Mouse (Mus musculus) heart, embryonic 16.5 days (tissue): ENCODE measurements around the gene Gm26992. TPM values are rescaled to one million over a fixed set of nuclear protein-coding genes. Genes with fewer than 3 reads are reported as not detected.

Experiments
- ATAC-seq: fragments of 200-750 bp; cut with Nextera tagmentation; replicated peaks from 2 replicates; pipeline ENCODE4 v1.8.0; 2017; ENCODE audit warnings: moderate number of reproducible peaks; ENCODE audit not compliant: insufficient read depth, low FRiP score; ENCODE audit errors: extremely low read depth
- H3K27ac ChIP-seq: fragments of 300-500 bp; sonication (generic); 2 replicates; pipeline ENCODE4 v1.5.1; 2014; ENCODE audit warnings: mild to moderate bottlenecking, low read length, control low read depth, moderate library complexity
- H3K27me3 ChIP-seq: fragments of 300-500 bp; sonication (generic); 2 replicates; pipeline ENCODE4 v1.6.1; 2014; ENCODE audit warnings: low read length, mixed read lengths; ENCODE audit not compliant: control insufficient read depth, insufficient read depth
- H3K36me3 ChIP-seq: fragments of 300-500 bp; sonication (generic); 2 replicates; pipeline ENCODE4 v1.6.1; 2014; ENCODE audit not compliant: control insufficient read depth, insufficient read depth
- H3K4me1 ChIP-seq: fragments of 300-500 bp; sonication (generic); 2 replicates; pipeline ENCODE4 v1.6.1; 2014; ENCODE audit warnings: low read length, mixed read lengths; ENCODE audit not compliant: control insufficient read depth, insufficient read depth
- H3K4me2 ChIP-seq: fragments of 300-500 bp; sonication (generic); 2 replicates; pipeline ENCODE4 v1.6.1; 2014; ENCODE audit warnings: low read depth, mild to moderate bottlenecking, control low read depth, low read length
- H3K4me3 ChIP-seq: fragments of 300-500 bp; sonication (generic); 2 replicates; pipeline ENCODE4 v1.5.1; 2014; ENCODE audit warnings: mild to moderate bottlenecking, control low read depth, low read length
- H3K9ac ChIP-seq: fragments of 300-500 bp; sonication (generic); 2 replicates; pipeline ENCODE4 v1.6.1; 2014; ENCODE audit warnings: low read length, control low read depth
- H3K9me3 ChIP-seq: fragments of 300-500 bp; sonication (generic); replicated peaks from 2 replicates; pipeline ENCODE4 v1.6.1; 2016; ENCODE audit warnings: low read length; ENCODE audit not compliant: control insufficient read depth
- WGBS: fragments of 180-500 bp; shearing (Covaris S2); extraction: QIAGEN DNeasy Blood & Tissue Kit; methylation state at CpG from one replicate; pipeline ENCODE4 v1.1.7; 2014; 5-methylcytosine and 5-hydroxymethylcytosine counted together
- polyA plus RNA-seq: library from polyadenylated mRNA; unstranded; fragments of >200 nt; fragmentation: Nextera tagmentation; extraction: Ambion mirVana; gene quantifications from 2 replicates; pipeline ENCODE4 v1.2.1, GENCODE M21; 2015

Gene Gm26992
- polyA plus RNA-seq, 1 experiment from 2014 or later: not detected

GRCm38 (mm10) chrX:103521221-103521716, 99.5 kb downstream of the Gm26992 start:
- ATAC-seq: no peak
- no peaks in the 10 kb centered on the region for H3K4me1 ChIP-seq
- no peaks in the 10 kb centered on the region for H3K27me3 ChIP-seq
- no peak overlapping the region for H3K4me2 ChIP-seq
- no peak overlapping the region for H3K4me3 ChIP-seq
- no peaks in the 10 kb centered on the region for H3K9me3 ChIP-seq
- WGBS: 76% methylated on average over 4 of the region's 4 CpGs
- H3K9ac ChIP-seq: no peak overlapping the region
- no peak overlapping the region for H3K27ac ChIP-seq
- no peaks in the 10 kb centered on the region for H3K36me3 ChIP-seq

GRCm38 (mm10) chrX:103529185-103529584, 107.4 kb downstream of the Gm26992 start:
- Histone ChIP-seq H3K4me1 (peaks cover 6% of the 10 kb centered on the region; the same call in 1 of the 2 replicates), H3K27me3 (no peaks in the 10 kb centered on the region), H3K27ac (no peak overlapping the region), H3K9ac (peak overlapping the region; percentile 41; the same call in 1 of the 2 replicates), H3K36me3 (no peaks in the 10 kb centered on the region), H3K9me3 (no peaks in the 10 kb centered on the region), H3K4me3 (peak overlapping the region; percentile 37), H3K4me2 (peak overlapping the region; percentile 67)
- WGBS: under 1% methylated on average over 17 of the region's 23 CpGs
- peak; percentile 84 for ATAC-seq

Other genes starting within 250 kb of the Gm26992 start
- 0.44 and 0.70 TPM in 2 replicates for gene Nap1l2, start 235.4 kb upstream of the Gm26992 start, polyA plus RNA-seq
- gene Cdx4, start 100.6 kb upstream of the Gm26992 start, polyA plus RNA-seq: not detected in 2 replicates
- gene Chic1, start 65.5 kb upstream of the Gm26992 start, polyA plus RNA-seq: 1.8 and 1.9 TPM in 2 replicates
- not detected in 2 replicates for gene Tsx, start 7.5 kb upstream of the Gm26992 start, polyA plus RNA-seq
- gene Zcchc13, start 208.6 kb downstream of the Gm26992 start, polyA plus RNA-seq: not detected in 2 replicates